Mouse (Mus musculus): ENCODE measurements around the gene CK137956. TPM values are rescaled to one million over a fixed set of nuclear protein-coding genes. Genes with fewer than 3 reads are reported as not detected.

The CK137956 gene
- polyA plus RNA-seq, 1 experiment from 2014 or later, result 1.3 TPM

GRCm38 (mm10) chr4:127900893-127901456 lies 69.8 kb downstream of the CK137956 start:
- Histone ChIP-seq H3K36me3 (no peaks in the 10 kb centered on the region), H3K9me3 (no peaks in the 10 kb centered on the region), H3K9ac (no peak overlapping the region), H3K27me3 (no peaks in the 10 kb centered on the region), H3K4me1 (replicated peaks) (no peaks in the 10 kb centered on the region), H3K4me2 (no peak overlapping the region), H3K4me3 (no peak overlapping the region), H3K27ac (replicated peaks) (no peak overlapping the region)
- WGBS, result 76% methylated on average over 7 of the region's 7 CpGs
- ATAC-seq (ENCODE audit: low FRiP score, low read depth), result no peak

- no peak overlapping the region for H3K4me2 ChIP-seq
- WGBS, result 85% methylated on average over 7 of the region's 7 CpGs
- H3K36me3 ChIP-seq, result no peaks in the 10 kb centered on the region
- no peak overlapping the region for H3K4me3 ChIP-seq
- H3K9me3 ChIP-seq, result 0 out of 2 replicates have a peak, but pooled peaks cover 6% of the 10 kb centered on the region
- no peaks in the 10 kb centered on the region for H3K4me1 ChIP-seq (replicated peaks)
- no peak overlapping the region for H3K9ac ChIP-seq
- no peak for ATAC-seq (ENCODE audit: low FRiP score, low read depth)
- no peak overlapping the region for H3K27ac ChIP-seq (replicated peaks)
- H3K27me3 ChIP-seq, result no peaks in the 10 kb centered on the region
Observed at GRCm38 (mm10) chr4:127889071-127889470, 81.7 kb downstream of the CK137956 start.

GRCm38 (mm10) chr4:127878966-127879365 lies 91.8 kb downstream of the CK137956 start:
- H3K4me2 ChIP-seq, result no peak overlapping the region
- H3K4me3 ChIP-seq, result no peak overlapping the region
- no peaks in the 10 kb centered on the region for H3K4me1 ChIP-seq (replicated peaks)
- no peaks in the 10 kb centered on the region for H3K9me3 ChIP-seq
- WGBS, result 96% methylated on average over 8 of the region's 8 CpGs
- H3K27ac ChIP-seq (replicated peaks), result no peak overlapping the region
- no peak for ATAC-seq (ENCODE audit: low FRiP score, low read depth)
- H3K9ac ChIP-seq, result no peak overlapping the region
- H3K36me3 ChIP-seq, result no peaks in the 10 kb centered on the region
- H3K27me3 ChIP-seq, result no peaks in the 10 kb centered on the region

Other genes starting within 250 kb of the CK137956 start
- gene Csmd2, start 16.9 kb upstream of the CK137956 start, polyA plus RNA-seq (2015; fragmentation: Nextera tagmentation; extraction: Ambion mirVana), result 11.9 and 13.0 TPM in 2 replicates